Mouse (Mus musculus): ENCODE data around the gene Gm20388. TPM values are rescaled to one million over a fixed set of nuclear protein-coding genes. Genes with fewer than 3 reads are reported as not detected.

The Gm20388 gene
- polyA plus RNA-seq, 1 experiment, result not detected

GRCm38 (mm10) chr8:124259146-124259545, 4348.5 kb downstream of the Gm20388 start:
- WGBS, result 91% methylated on average over 4 of the region's 4 CpGs
- no peak for TF ChIP-seq POLR2A (IDR thresholded peaks at IDR 0.05; ENCODE audit: insufficient read depth, low read depth, low read length)
- TF ChIP-seq CTCF (IDR thresholded peaks at IDR 0.05; ENCODE audit: insufficient read depth, low read depth, low read length), result no peak
- Histone ChIP-seq H3K27ac (ENCODE audit: insufficient read depth, low read depth, low read length) (no peak overlapping the region), H3K4me3 (ENCODE audit: insufficient read depth, low read depth, low read length) (no peak overlapping the region), H3K4me1 (ENCODE audit: control insufficient read depth, insufficient read depth, low read length) (peaks cover 59% of the 10 kb centered on the region)

GRCm38 (mm10) chr8:124259925-124260324, 4349.3 kb downstream of the Gm20388 start:
- TF ChIP-seq POLR2A (IDR thresholded peaks at IDR 0.05; ENCODE audit: insufficient read depth, low read depth, low read length), result no peak
- TF ChIP-seq CTCF (IDR thresholded peaks at IDR 0.05; ENCODE audit: insufficient read depth, low read depth, low read length), result no peak
- Histone ChIP-seq H3K4me3 (ENCODE audit: insufficient read depth, low read depth, low read length) (no peak overlapping the region), H3K27ac (ENCODE audit: insufficient read depth, low read depth, low read length) (no peak overlapping the region), H3K4me1 (ENCODE audit: control insufficient read depth, insufficient read depth, low read length) (peaks cover 60% of the 10 kb centered on the region)
- WGBS, result 89% methylated on average over 7 of the region's 7 CpGs

- H3K4me1 ChIP-seq (ENCODE audit: control insufficient read depth, insufficient read depth, low read length), result peaks cover 56% of the 10 kb centered on the region
- no peak overlapping the region for H3K27ac ChIP-seq (ENCODE audit: insufficient read depth, low read depth, low read length)
- H3K4me3 ChIP-seq (ENCODE audit: insufficient read depth, low read depth, low read length), result no peak overlapping the region
- WGBS, result 70% methylated on average over 12 of the region's 12 CpGs
- TF ChIP-seq CTCF (IDR thresholded peaks at IDR 0.05; ENCODE audit: insufficient read depth, low read depth, low read length) (no peak), POLR2A (IDR thresholded peaks at IDR 0.05; ENCODE audit: insufficient read depth, low read depth, low read length) (no peak)
These were observed 4349.7 kb downstream of the Gm20388 start for GRCm38 (mm10) chr8:124260371-124260770.

GRCm38 (mm10) chr8:124263058-124263457, 4352.4 kb downstream of the Gm20388 start:
- peaks cover 37% of the 10 kb centered on the region for H3K4me1 ChIP-seq (ENCODE audit: control insufficient read depth, insufficient read depth, low read length)
- no peak overlapping the region for H3K4me3 ChIP-seq (ENCODE audit: insufficient read depth, low read depth, low read length)
- TF ChIP-seq CTCF (IDR thresholded peaks at IDR 0.05; ENCODE audit: insufficient read depth, low read depth, low read length) (no peak), POLR2A (IDR thresholded peaks at IDR 0.05; ENCODE audit: insufficient read depth, low read depth, low read length) (no peak)
- 58% methylated on average over 9 of the region's 9 CpGs for WGBS
- H3K27ac ChIP-seq (ENCODE audit: insufficient read depth, low read depth, low read length), result no peak overlapping the region

- no peak for TF ChIP-seq CTCF (IDR thresholded peaks at IDR 0.05; ENCODE audit: insufficient read depth, low read depth, low read length)
- TF ChIP-seq POLR2A (IDR thresholded peaks at IDR 0.05; ENCODE audit: insufficient read depth, low read depth, low read length), result no peak
- Histone ChIP-seq H3K4me3 (ENCODE audit: insufficient read depth, low read depth, low read length) (no peak overlapping the region), H3K4me1 (ENCODE audit: control insufficient read depth, insufficient read depth, low read length) (peaks cover 30% of the 10 kb centered on the region), H3K27ac (ENCODE audit: insufficient read depth, low read depth, low read length) (no peak overlapping the region)
- 81% methylated on average over 8 of the region's 8 CpGs for WGBS
These were observed 4353.4 kb downstream of the Gm20388 start for GRCm38 (mm10) chr8:124264032-124264431.

- Histone ChIP-seq H3K27ac (ENCODE audit: insufficient read depth, low read depth, low read length) (no peak overlapping the region), H3K4me1 (ENCODE audit: control insufficient read depth, insufficient read depth, low read length) (peaks cover 26% of the 10 kb centered on the region), H3K4me3 (ENCODE audit: insufficient read depth, low read depth, low read length) (no peak overlapping the region)
- TF ChIP-seq POLR2A (IDR thresholded peaks at IDR 0.05; ENCODE audit: insufficient read depth, low read depth, low read length) (no peak), CTCF (IDR thresholded peaks at IDR 0.05; ENCODE audit: insufficient read depth, low read depth, low read length) (no peak)
- 91% methylated on average over 12 of the region's 12 CpGs for WGBS
These were observed 4354.0 kb downstream of the Gm20388 start for GRCm38 (mm10) chr8:124264671-124265070.

- 96% methylated on average over 2 of the region's 2 CpGs for WGBS
- Histone ChIP-seq H3K4me3 (ENCODE audit: insufficient read depth, low read depth, low read length) (no peak overlapping the region), H3K27ac (ENCODE audit: insufficient read depth, low read depth, low read length) (no peak overlapping the region), H3K4me1 (ENCODE audit: control insufficient read depth, insufficient read depth, low read length) (peaks cover 24% of the 10 kb centered on the region)
- TF ChIP-seq CTCF (IDR thresholded peaks at IDR 0.05; ENCODE audit: insufficient read depth, low read depth, low read length) (no peak), POLR2A (IDR thresholded peaks at IDR 0.05; ENCODE audit: insufficient read depth, low read depth, low read length) (no peak)
These were observed 4354.5 kb downstream of the Gm20388 start for GRCm38 (mm10) chr8:124265130-124265529.

- TF ChIP-seq CTCF (IDR thresholded peaks at IDR 0.05; ENCODE audit: insufficient read depth, low read depth, low read length), result no peak
- no peak for TF ChIP-seq POLR2A (IDR thresholded peaks at IDR 0.05; ENCODE audit: insufficient read depth, low read depth, low read length)
- Histone ChIP-seq H3K27ac (ENCODE audit: insufficient read depth, low read depth, low read length) (no peak overlapping the region), H3K4me3 (ENCODE audit: insufficient read depth, low read depth, low read length) (no peak overlapping the region), H3K4me1 (ENCODE audit: control insufficient read depth, insufficient read depth, low read length) (peaks cover 24% of the 10 kb centered on the region)
- WGBS, result 79% methylated on average over 8 of the region's 8 CpGs
These were observed 4355.2 kb downstream of the Gm20388 start for GRCm38 (mm10) chr8:124265798-124266197.

- no peak overlapping the region for H3K27ac ChIP-seq (ENCODE audit: insufficient read depth, low read depth, low read length)
- WGBS, result 86% methylated on average over 4 of the region's 4 CpGs
- no peak overlapping the region for H3K4me3 ChIP-seq (ENCODE audit: insufficient read depth, low read depth, low read length)
- TF ChIP-seq POLR2A (IDR thresholded peaks at IDR 0.05; ENCODE audit: insufficient read depth, low read depth, low read length), result no peak
- TF ChIP-seq CTCF (IDR thresholded peaks at IDR 0.05; ENCODE audit: insufficient read depth, low read depth, low read length), result no peak
- H3K4me1 ChIP-seq (ENCODE audit: control insufficient read depth, insufficient read depth, low read length), result peaks cover 31% of the 10 kb centered on the region
These were observed 4356.6 kb downstream of the Gm20388 start for GRCm38 (mm10) chr8:124267206-124267605.

- H3K27ac ChIP-seq (ENCODE audit: insufficient read depth, low read depth, low read length), result no peak overlapping the region
- H3K4me1 ChIP-seq (ENCODE audit: control insufficient read depth, insufficient read depth, low read length), result peaks cover 47% of the 10 kb centered on the region
- no peak for TF ChIP-seq CTCF (IDR thresholded peaks at IDR 0.05; ENCODE audit: insufficient read depth, low read depth, low read length)
- TF ChIP-seq POLR2A (IDR thresholded peaks at IDR 0.05; ENCODE audit: insufficient read depth, low read depth, low read length), result no peak
- no peak overlapping the region for H3K4me3 ChIP-seq (ENCODE audit: insufficient read depth, low read depth, low read length)
- 89% methylated on average over 6 of the region's 6 CpGs for WGBS
These were observed 4359.9 kb downstream of the Gm20388 start for GRCm38 (mm10) chr8:124270504-124270903.

Data from olfactory bulb, adult 2 months (tissue).